Mouse (Mus musculus) adrenal gland, postnatal 10 days (tissue): ENCODE results near the gene Cep126. TPM values are rescaled to one million over a fixed set of nuclear protein-coding genes. Genes with fewer than 3 reads are reported as not detected.

Source experiments
- total RNA-seq, 2 experiments: library from RNA; stranded (reverse); gene quantifications; 2 replicates each; pipeline ENCODE4 v1.2.3; 2021

Cep126 gene
- total RNA-seq, 2 experiments from 2014 or later = 6.7 to 8.8 TPM

Other genes with a start within 250 kb of the Cep126 start
- gene Yap1, start 129.7 kb downstream of the Cep126 start, total RNA-seq = 10 to 100 TPM; 64.3 to 69.4 TPM
- 1 to 10 TPM; 4.8 to 7.1 TPM for gene Cfap300, start 91.5 kb downstream of the Cep126 start, total RNA-seq